Mouse (Mus musculus): ENCODE results near the gene Stx2. TPM values are rescaled to one million over a fixed set of nuclear protein-coding genes. Genes with fewer than 3 reads are reported as not detected.

Stx2 gene
- total and polyA plus RNA-seq, 3 experiments = 15.3 to 83.8 (median 44.1) TPM

- Histone ChIP-seq H3K9me3 (replicated peaks) (no peaks in the 10 kb centered on the region), H3K4me3 (ENCODE audit: low read depth, low read length) (no peak overlapping the region), H3K4me1 (ENCODE audit: insufficient read depth, low read depth, low read length) (no peaks in the 10 kb centered on the region), H3K27me3 (ENCODE audit: insufficient read depth, low read length) (no peaks in the 10 kb centered on the region; the same call in 1 of the 2 replicates), H3K36me3 (replicated peaks) (no peaks in the 10 kb centered on the region)
- ATAC-seq (ENCODE audit: extremely low read depth, insufficient number of reproducible peaks, low FRiP score, poor library complexity, severe bottlenecking) (no peak), DNase-seq (ENCODE audit: low spot score) (no peak)
- TF ChIP-seq GATA1 (IDR thresholded peaks at IDR 0.05; ENCODE audit: borderline replicate concordance, low read length) (no peak), TAL1 (conservative IDR thresholded peaks at IDR 0.05; ENCODE audit: low read depth, low read length) (no peak), GATA2 (IDR thresholded peaks at IDR 0.05; ENCODE audit: borderline replicate concordance, low read depth, low read length) (no peak), POLR2AphosphoS5 (IDR thresholded peaks at IDR 0.05; ENCODE audit: insufficient replicate concordance, low read depth, low read length) (no peak), CTCF (IDR thresholded peaks at IDR 0.05; ENCODE audit: low read depth, low read length) (no peak)
Measured at GRCm38 (mm10) chr5:129037739-129038138, 29.4 kb upstream of the Stx2 start.

DNA sequence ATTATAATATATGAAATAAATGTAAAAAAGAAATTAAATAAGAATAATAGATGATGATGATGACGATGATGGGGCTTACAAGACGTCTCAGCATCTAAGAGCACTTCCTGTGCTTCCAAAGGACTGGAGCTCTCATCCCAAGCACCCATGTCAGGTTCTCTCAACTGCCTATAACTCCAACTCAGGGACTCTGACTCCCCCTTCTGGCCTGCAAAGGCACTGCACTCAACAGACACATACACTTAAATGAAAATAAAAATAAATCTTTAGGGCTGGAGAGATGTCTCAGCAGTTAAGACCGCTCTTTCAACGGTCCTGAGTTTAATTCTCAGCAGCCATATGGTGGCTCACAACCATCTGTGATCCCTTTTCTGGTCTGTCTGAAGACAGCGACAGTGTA is 28.3 kb upstream of the Stx2 start:
- TF ChIP-seq GATA2 (IDR thresholded peaks at IDR 0.05; ENCODE audit: borderline replicate concordance, low read depth, low read length) (no peak), CTCF (IDR thresholded peaks at IDR 0.05; ENCODE audit: low read depth, low read length) (no peak), POLR2AphosphoS5 (IDR thresholded peaks at IDR 0.05; ENCODE audit: insufficient replicate concordance, low read depth, low read length) (no peak)
- no peak for ATAC-seq (ENCODE audit: extremely low read depth, insufficient number of reproducible peaks, low FRiP score, poor library complexity, severe bottlenecking)
- Histone ChIP-seq H3K9me3 (replicated peaks) (no peaks in the 10 kb centered on the region), H3K4me1 (ENCODE audit: insufficient read depth, low read depth, low read length) (no peaks in the 10 kb centered on the region), H3K4me3 (ENCODE audit: low read depth, low read length) (no peak overlapping the region), H3K36me3 (replicated peaks) (no peaks in the 10 kb centered on the region), H3K27me3 (ENCODE audit: insufficient read depth, low read length) (no peaks in the 10 kb centered on the region; the same call in 1 of the 2 replicates)
- no peak for DNase-seq (ENCODE audit: low spot score)

GRCm38 (mm10) chr5:129029131-129029723 is 20.9 kb upstream of the Stx2 start:
- Histone ChIP-seq H3K4me1 (ENCODE audit: insufficient read depth, low read depth, low read length) (peaks cover 5% of the 10 kb centered on the region; the same call in 1 of the 2 replicates), H3K4me3 (ENCODE audit: low read depth, low read length) (no peak overlapping the region), H3K9me3 (replicated peaks) (no peaks in the 10 kb centered on the region), H3K36me3 (replicated peaks) (peaks cover 23% of the 10 kb centered on the region), H3K27me3 (ENCODE audit: insufficient read depth, low read length) (no peaks in the 10 kb centered on the region)
- DNase-seq (ENCODE audit: low spot score) = no peak
- TF ChIP-seq GATA2 (IDR thresholded peaks at IDR 0.05; ENCODE audit: borderline replicate concordance, low read depth, low read length) (no peak), GATA1 (IDR thresholded peaks at IDR 0.05; ENCODE audit: borderline replicate concordance, low read length) (no peak), POLR2AphosphoS5 (IDR thresholded peaks at IDR 0.05; ENCODE audit: insufficient replicate concordance, low read depth, low read length) (no peak)
- no peak for ATAC-seq (ENCODE audit: extremely low read depth, insufficient number of reproducible peaks, low FRiP score, poor library complexity, severe bottlenecking)

GRCm38 (mm10) chr5:129026637-129027036 is 18.3 kb upstream of the Stx2 start:
- no peak overlapping the region for H3K4me3 ChIP-seq (ENCODE audit: low read depth, low read length)
- H3K4me1 ChIP-seq (ENCODE audit: insufficient read depth, low read depth, low read length) = peaks cover 10% of the 10 kb centered on the region
- ATAC-seq (ENCODE audit: extremely low read depth, insufficient number of reproducible peaks, low FRiP score, poor library complexity, severe bottlenecking) = no peak
- peaks cover 32% of the 10 kb centered on the region for H3K36me3 ChIP-seq (replicated peaks)
- no peak for TF ChIP-seq POLR2AphosphoS5 (IDR thresholded peaks at IDR 0.05; ENCODE audit: insufficient replicate concordance, low read depth, low read length)
- TF ChIP-seq CTCF (IDR thresholded peaks at IDR 0.05; ENCODE audit: low read depth, low read length) = no peak
- TF ChIP-seq GATA1 (IDR thresholded peaks at IDR 0.05; ENCODE audit: borderline replicate concordance, low read length) = no peak
- no peak for TF ChIP-seq GATA2 (IDR thresholded peaks at IDR 0.05; ENCODE audit: borderline replicate concordance, low read depth, low read length)
- no peak for TF ChIP-seq TAL1 (conservative IDR thresholded peaks at IDR 0.05; ENCODE audit: low read depth, low read length)
- H3K9me3 ChIP-seq (replicated peaks) = no peaks in the 10 kb centered on the region
- H3K27me3 ChIP-seq (ENCODE audit: insufficient read depth, low read length) = no peaks in the 10 kb centered on the region
- no peak for DNase-seq (ENCODE audit: low spot score)

DNA sequence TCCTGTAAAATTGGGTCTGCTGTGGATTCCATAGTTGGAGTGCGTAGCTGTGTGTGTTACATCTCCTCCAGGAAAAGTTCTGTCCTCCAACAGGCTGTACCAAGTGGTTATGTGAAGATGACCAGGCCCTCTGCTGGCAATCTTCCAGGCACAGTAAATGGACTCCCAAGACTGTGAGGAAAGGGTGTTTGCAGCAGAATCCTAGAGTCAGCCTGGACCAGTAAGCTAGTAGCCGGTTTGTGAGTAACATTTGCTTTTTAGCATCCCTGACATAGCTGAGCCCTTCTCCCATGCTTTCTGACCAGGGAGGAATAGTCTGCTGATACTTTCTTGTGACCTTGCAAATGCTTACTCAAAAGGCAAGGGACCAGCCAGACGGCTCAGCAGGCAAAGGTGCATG is 17.8 kb upstream of the Stx2 start:
- H3K36me3 ChIP-seq (replicated peaks) = peaks cover 36% of the 10 kb centered on the region
- H3K9me3 ChIP-seq (replicated peaks) = no peaks in the 10 kb centered on the region
- H3K4me3 ChIP-seq (ENCODE audit: low read depth, low read length) = no peak overlapping the region
- DNase-seq (ENCODE audit: low spot score) (no peak), ATAC-seq (ENCODE audit: extremely low read depth, insufficient number of reproducible peaks, low FRiP score, poor library complexity, severe bottlenecking) (no peak)
- H3K4me1 ChIP-seq (ENCODE audit: insufficient read depth, low read depth, low read length) = peaks cover 10% of the 10 kb centered on the region
- no peak for TF ChIP-seq POLR2AphosphoS5 (IDR thresholded peaks at IDR 0.05; ENCODE audit: insufficient replicate concordance, low read depth, low read length)
- TF ChIP-seq GATA2 (IDR thresholded peaks at IDR 0.05; ENCODE audit: borderline replicate concordance, low read depth, low read length) = no peak
- no peak for TF ChIP-seq GATA1 (IDR thresholded peaks at IDR 0.05; ENCODE audit: borderline replicate concordance, low read length)
- TF ChIP-seq TAL1 (conservative IDR thresholded peaks at IDR 0.05; ENCODE audit: low read depth, low read length) = no peak
- no peak for TF ChIP-seq CTCF (IDR thresholded peaks at IDR 0.05; ENCODE audit: low read depth, low read length)
- H3K27me3 ChIP-seq (ENCODE audit: insufficient read depth, low read length) = no peaks in the 10 kb centered on the region

- DNase-seq (ENCODE audit: low spot score) (no peak), ATAC-seq (ENCODE audit: extremely low read depth, insufficient number of reproducible peaks, low FRiP score, poor library complexity, severe bottlenecking) (no peak)
- peaks cover 40% of the 10 kb centered on the region for H3K36me3 ChIP-seq (replicated peaks)
- H3K4me1 ChIP-seq (ENCODE audit: insufficient read depth, low read depth, low read length) = peaks cover 10% of the 10 kb centered on the region
- H3K27me3 ChIP-seq (ENCODE audit: insufficient read depth, low read length) = no peaks in the 10 kb centered on the region
- H3K9me3 ChIP-seq (replicated peaks) = no peaks in the 10 kb centered on the region
- no peak overlapping the region for H3K4me3 ChIP-seq (ENCODE audit: low read depth, low read length)
- TF ChIP-seq POLR2AphosphoS5 (IDR thresholded peaks at IDR 0.05; ENCODE audit: insufficient replicate concordance, low read depth, low read length) = no peak; the same call in 1 of the 2 replicates
- no peak for TF ChIP-seq TAL1 (conservative IDR thresholded peaks at IDR 0.05; ENCODE audit: low read depth, low read length)
- TF ChIP-seq GATA1 (IDR thresholded peaks at IDR 0.05; ENCODE audit: borderline replicate concordance, low read length) = no peak
- TF ChIP-seq GATA2 (IDR thresholded peaks at IDR 0.05; ENCODE audit: borderline replicate concordance, low read depth, low read length) = no peak
Measured at GRCm38 (mm10) chr5:129025725-129026124, 17.4 kb upstream of the Stx2 start.
